Mouse (Mus musculus) thymus, postnatal 0 days (tissue): ENCODE results near the gene Azgp1. TPM values are rescaled to one million over a fixed set of nuclear protein-coding genes. Genes with fewer than 3 reads are reported as not detected.
"Not testable (repeated sequence)": the region's sequence is repeated elsewhere in the genome, so short reads cannot be mapped to it uniquely, and the experiment has no call there.

ENCODE experiments used
- DNase-seq: peaks from one replicate; pipeline ENCODE4 v3.0.0-alpha.2; 2015; ENCODE audit warnings: low spot score
- polyA plus RNA-seq: library from polyadenylated mRNA; unstranded; fragments of >200 nt; fragmentation: Nextera tagmentation; extraction: Ambion mirVana; gene quantifications from 2 replicates; pipeline ENCODE4 v1.2.1, GENCODE M21; 2015

Azgp1 gene
- 0.15 and 0.27 TPM in 2 replicates for polyA plus RNA-seq

GRCm38 (mm10) chr5:137981300-137981699 is at the start of gene Azgp1:
TSS of gene Azgp1 (plus strand) at chr5:137981520.
- DNase-seq = no peak

- not testable (repeated sequence) for DNase-seq
Observed at GRCm38 (mm10) chr5:137933934-137934333, 47.4 kb upstream of the Azgp1 start.

- DNase-seq = no peak
Observed at GRCm38 (mm10) chr5:137936486-137936885, 44.8 kb upstream of the Azgp1 start.

- DNase-seq = no peak
Observed at GRCm38 (mm10) chr5:137937238-137937637, 44.1 kb upstream of the Azgp1 start.

- DNase-seq = no peak
Observed at GRCm38 (mm10) chr5:137940948-137941347, 40.4 kb upstream of the Azgp1 start.

GRCm38 (mm10) chr5:137943133-137943532 is 38.2 kb upstream of the Azgp1 start:
- DNase-seq = no peak

GRCm38 (mm10) chr5:137947303-137947702 is 34.0 kb upstream of the Azgp1 start:
- no peak for DNase-seq

- DNase-seq = no peak
Observed at GRCm38 (mm10) chr5:137951218-137951617, 30.1 kb upstream of the Azgp1 start.

- no peak for DNase-seq
Observed at GRCm38 (mm10) chr5:137956404-137956803, 24.9 kb upstream of the Azgp1 start.

- DNase-seq = no peak
Observed at GRCm38 (mm10) chr5:137962945-137963344, 18.4 kb upstream of the Azgp1 start, which contains the start of gene Gjc3. TSS of gene Gjc3 (minus strand) at chr5:137963098.

- DNase-seq = no peak
Observed at GRCm38 (mm10) chr5:137966492-137966891, 14.8 kb upstream of the Azgp1 start.

GRCm38 (mm10) chr5:137973161-137973560 is 8.2 kb upstream of the Azgp1 start:
- no peak for DNase-seq

GRCm38 (mm10) chr5:137973738-137974137 is 7.6 kb upstream of the Azgp1 start:
- DNase-seq = no peak

- DNase-seq = no peak
Observed at GRCm38 (mm10) chr5:137974724-137975123, 6.6 kb upstream of the Azgp1 start.

- DNase-seq = no peak
Observed at GRCm38 (mm10) chr5:137975434-137975833, 5.9 kb upstream of the Azgp1 start.

GRCm38 (mm10) chr5:137977291-137977690 is 4.0 kb upstream of the Azgp1 start:
- DNase-seq = no peak

GRCm38 (mm10) chr5:137979081-137979480 is 2.2 kb upstream of the Azgp1 start:
- no peak for DNase-seq

GRCm38 (mm10) chr5:137986351-137986750 is 5.0 kb downstream of the Azgp1 start:
- DNase-seq = no peak

- DNase-seq = no peak
Observed at GRCm38 (mm10) chr5:138009437-138009836, 28.1 kb downstream of the Azgp1 start.

GRCm38 (mm10) chr5:138012382-138012781 is 31.1 kb downstream of the Azgp1 start:
- DNase-seq = no peak

- DNase-seq = no peak
Observed at GRCm38 (mm10) chr5:138016530-138016929, 35.2 kb downstream of the Azgp1 start.

GRCm38 (mm10) chr5:138016997-138017396 is 35.7 kb downstream of the Azgp1 start:
- no peak for DNase-seq

GRCm38 (mm10) chr5:138019577-138019976 is 38.3 kb downstream of the Azgp1 start:
- not testable (repeated sequence) for DNase-seq

GRCm38 (mm10) chr5:138020961-138021479 is 39.7 kb downstream of the Azgp1 start, which contains the start of the genes Smok3a and Smok3b:
TSS of gene Smok3a (plus strand) at chr5:138021261.
TSS of gene Smok3b (plus strand) at chr5:138021429.
- not testable (repeated sequence) for DNase-seq
